Mouse (Mus musculus): Measurements from ENCODE around the gene Grin2c.

DNA sequence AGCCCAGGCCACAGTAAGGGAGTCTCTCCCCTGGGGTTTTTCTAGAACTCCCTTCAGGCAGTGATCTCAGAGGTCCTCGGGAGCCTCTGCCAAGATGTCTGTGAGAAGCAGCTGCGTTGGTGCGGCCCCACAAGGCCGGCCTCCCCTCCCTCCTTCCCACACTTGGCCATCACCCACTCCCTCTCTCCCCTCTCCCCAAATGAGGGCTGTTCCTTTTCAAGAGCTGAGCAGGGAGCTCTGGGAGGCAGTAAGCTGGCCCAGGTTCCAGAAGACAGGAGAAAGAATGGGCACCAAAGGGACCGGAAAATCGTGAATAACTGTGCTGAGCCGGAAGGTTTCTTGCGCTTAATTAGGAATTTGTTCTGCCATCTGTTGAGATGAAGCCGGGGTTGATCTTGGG, 35.1 kb downstream of the Grin2c start:
- TF ChIP-seq MYOD1 (IDR thresholded peaks at IDR 0.05; ENCODE audit: control insufficient read depth, insufficient read length, low read depth) (no peak), CTCF (IDR thresholded peaks at IDR 0.05; ENCODE audit: control insufficient read depth, insufficient read depth, insufficient read length) (no peak)
